Mouse (Mus musculus) olfactory bulb, adult 2 months (tissue): Measurements from ENCODE around the gene Adam19. TPM values are rescaled to one million over a fixed set of nuclear protein-coding genes. Genes with fewer than 3 reads are reported as not detected.

Source experiments
- H3K27ac ChIP-seq: fragments of 200-500 bp; 2 replicates; pipeline ENCODE4 v1.5.1; 2012; ENCODE audit warnings: low read depth, low read length; ENCODE audit not compliant: insufficient read depth
- H3K4me1 ChIP-seq: fragments of 200-500 bp; 2 replicates; pipeline ENCODE4 v1.6.1; 2012; ENCODE audit warnings: low read length; ENCODE audit not compliant: control insufficient read depth, insufficient read depth
- H3K4me3 ChIP-seq: fragments of 200-500 bp; 2 replicates; pipeline ENCODE4 v1.5.1; 2012; ENCODE audit warnings: mild to moderate bottlenecking, low read depth, low read length, moderate library complexity; ENCODE audit not compliant: insufficient read depth
- CTCF ChIP-seq: fragments of 200-500 bp; IDR thresholded peaks from 2 replicates; pipeline ENCODE4 v1.5.1; 2012; ENCODE audit warnings: low read depth, mild to moderate bottlenecking, low read length, moderate library complexity; ENCODE audit not compliant: insufficient read depth
- POLR2A ChIP-seq: fragments of 200-500 bp; IDR thresholded peaks from 2 replicates; pipeline ENCODE4 v1.6.1; 2012; ENCODE audit warnings: mild to moderate bottlenecking, low read depth, low read length, moderate library complexity; ENCODE audit not compliant: insufficient read depth
- WGBS: fragments of 180-500 bp; shearing (Covaris S2); methylation state at CpG from one replicate; pipeline ENCODE4 v1.1.7; 2018; 5-methylcytosine and 5-hydroxymethylcytosine counted together
- polyA plus RNA-seq: library from polyadenylated mRNA; stranded (reverse); fragments of >200 nt; gene quantifications from 2 replicates; pipeline ENCODE4 v1.2.4, GENCODE M21; 2012; ENCODE audit warnings: low replicate concordance; ENCODE audit not compliant: missing spikeins, insufficient read depth, insufficient read length

Gene Adam19
- polyA plus RNA-seq, 1 experiment: not detected

- WGBS: 91% methylated on average over 6 of the region's 6 CpGs
- TF ChIP-seq CTCF (no peak), POLR2A (no peak)
Measured at GRCm38 (mm10) chr11:46143342-46143741, 87.5 kb downstream of the Adam19 start.

GRCm38 (mm10) chr11:46145163-46145875, 89.5 kb downstream of the Adam19 start:
- Histone ChIP-seq H3K27ac (no peak overlapping the region), H3K4me3 (no peak overlapping the region), H3K4me1 (no peaks in the 10 kb centered on the region)
- 94% methylated on average over 11 of the region's 11 CpGs for WGBS
- no peak for TF ChIP-seq POLR2A
- no peak for TF ChIP-seq CTCF

More at GRCm38 (mm10) chr11:46143342-46143741, 87.5 kb downstream of the Adam19 start:
- Histone ChIP-seq H3K27ac (no peak overlapping the region), H3K4me1 (no peaks in the 10 kb centered on the region), H3K4me3 (no peak overlapping the region)

- Histone ChIP-seq H3K27ac (no peak overlapping the region), H3K4me1 (no peaks in the 10 kb centered on the region), H3K4me3 (no peak overlapping the region)
- TF ChIP-seq POLR2A (no peak), CTCF (no peak)
- 95% methylated on average over 5 of the region's 5 CpGs for WGBS
Measured at GRCm38 (mm10) chr11:46146619-46147018, 90.8 kb downstream of the Adam19 start.

GRCm38 (mm10) chr11:46156945-46157344, 101.2 kb downstream of the Adam19 start:
- TF ChIP-seq CTCF (no peak), POLR2A (no peak)
- Histone ChIP-seq H3K27ac (no peak overlapping the region), H3K4me3 (no peak overlapping the region), H3K4me1 (no peaks in the 10 kb centered on the region)
- WGBS: 88% methylated on average over 8 of the region's 8 CpGs

- Histone ChIP-seq H3K27ac (no peak overlapping the region), H3K4me3 (no peak overlapping the region), H3K4me1 (no peaks in the 10 kb centered on the region)
- TF ChIP-seq CTCF (no peak), POLR2A (no peak)
Measured at GRCm38 (mm10) chr11:46157462-46157861, 101.7 kb downstream of the Adam19 start.

- H3K4me3 ChIP-seq: peak within 1 kb of the TSS; percentile 53
- 1% methylated on average over 40 of the region's 40 CpGs for WGBS
- H3K27ac ChIP-seq: no peak within 1 kb of the TSS
- peaks cover 7% of the 10 kb centered on the region for H3K4me1 ChIP-seq
- no peak for TF ChIP-seq CTCF
- TF ChIP-seq POLR2A: no peak
Measured at GRCm38 (mm10) chr11:46165866-46166585, 110.2 kb downstream of the Adam19 start, which contains the start of gene Nipal4. Gene Nipal4, minus strand, starts transcription at chr11:46166508.

GRCm38 (mm10) chr11:46168506-46168905, 112.7 kb downstream of the Adam19 start:
- Histone ChIP-seq H3K27ac (no peak overlapping the region), H3K4me3 (no peak overlapping the region), H3K4me1 (peaks cover 7% of the 10 kb centered on the region)
- 91% methylated on average over 7 of the region's 7 CpGs for WGBS
- TF ChIP-seq POLR2A (no peak), CTCF (no peak)

GRCm38 (mm10) chr11:46169908-46170307, 114.1 kb downstream of the Adam19 start:
- TF ChIP-seq POLR2A: no peak
- no peak for TF ChIP-seq CTCF

GRCm38 (mm10) chr11:46172128-46172527, 116.3 kb downstream of the Adam19 start:
- H3K4me1 ChIP-seq: no peaks in the 10 kb centered on the region
- no peak overlapping the region for H3K27ac ChIP-seq
- TF ChIP-seq CTCF (no peak), POLR2A (no peak)
- no peak overlapping the region for H3K4me3 ChIP-seq
- 89% methylated on average over 9 of the region's 9 CpGs for WGBS

More at GRCm38 (mm10) chr11:46169908-46170307, 114.1 kb downstream of the Adam19 start:
- no peak overlapping the region for H3K27ac ChIP-seq
- 66% methylated on average over 3 of the region's 3 CpGs for WGBS
- H3K4me1 ChIP-seq: peaks cover 7% of the 10 kb centered on the region
- no peak overlapping the region for H3K4me3 ChIP-seq
